Mouse (Mus musculus) neural tube, embryonic 15.5 days (tissue): ENCODE measurements around the gene Nrn1l. TPM values are rescaled to one million over a fixed set of nuclear protein-coding genes. Genes with fewer than 3 reads are reported as not detected.

ENCODE experiments used
- ATAC-seq: fragments of 200-750 bp; cut with Nextera tagmentation; 2 replicates; pipeline ENCODE4 v1.8.0; 2017; ENCODE audit warnings: mild to moderate bottlenecking, moderate TSS enrichment, moderate library complexity; ENCODE audit not compliant: low FRiP score
- H3K27ac ChIP-seq: fragments of 300-500 bp; sonication (generic); replicated peaks from 2 replicates; pipeline ENCODE4 v1.5.1; 2015; ENCODE audit warnings: mild to moderate bottlenecking, inconsistent platforms
- H3K27me3 ChIP-seq: fragments of 300-500 bp; sonication (generic); replicated peaks from 2 replicates; pipeline ENCODE4 v1.6.1; 2015; ENCODE audit warnings: inconsistent platforms
- H3K36me3 ChIP-seq: fragments of 300-500 bp; sonication (generic); 2 replicates; pipeline ENCODE4 v1.6.1; 2015; ENCODE audit warnings: inconsistent platforms
- H3K4me1 ChIP-seq: fragments of 300-500 bp; sonication (generic); 2 replicates; pipeline ENCODE4 v1.6.1; 2015; ENCODE audit warnings: inconsistent platforms
- H3K4me2 ChIP-seq: fragments of 300-500 bp; sonication (generic); 2 replicates; pipeline ENCODE4 v1.6.1; 2015; ENCODE audit warnings: inconsistent platforms, mild to moderate bottlenecking, moderate library complexity
- H3K4me3 ChIP-seq: fragments of 300-500 bp; sonication (generic); replicated peaks from 2 replicates; pipeline ENCODE4 v1.5.1; 2015; ENCODE audit warnings: mild to moderate bottlenecking, inconsistent platforms
- H3K9ac ChIP-seq: fragments of 300-500 bp; sonication (generic); replicated peaks from 2 replicates; pipeline ENCODE4 v1.6.1; 2015; ENCODE audit warnings: mild to moderate bottlenecking, inconsistent platforms
- H3K9me3 ChIP-seq: fragments of 300-500 bp; sonication (generic); replicated peaks from 2 replicates; pipeline ENCODE4 v1.6.1; 2016; ENCODE audit warnings: inconsistent platforms
- WGBS: fragments of 180-500 bp; shearing (Covaris S2); methylation state at CpG from one replicate; pipeline ENCODE4 v1.1.7; 2015; ENCODE audit warnings: mixed read lengths; 5-methylcytosine and 5-hydroxymethylcytosine counted together
- polyA plus RNA-seq: library from polyadenylated mRNA; unstranded; fragments of >200 nt; fragmentation: Nextera tagmentation; extraction: Ambion mirVana; gene quantifications from 2 replicates; pipeline ENCODE4 v1.2.1, GENCODE M21; 2015

Nrn1l gene
- polyA plus RNA-seq, 1 experiment from 2014 or later = 1.4 TPM

DNA sequence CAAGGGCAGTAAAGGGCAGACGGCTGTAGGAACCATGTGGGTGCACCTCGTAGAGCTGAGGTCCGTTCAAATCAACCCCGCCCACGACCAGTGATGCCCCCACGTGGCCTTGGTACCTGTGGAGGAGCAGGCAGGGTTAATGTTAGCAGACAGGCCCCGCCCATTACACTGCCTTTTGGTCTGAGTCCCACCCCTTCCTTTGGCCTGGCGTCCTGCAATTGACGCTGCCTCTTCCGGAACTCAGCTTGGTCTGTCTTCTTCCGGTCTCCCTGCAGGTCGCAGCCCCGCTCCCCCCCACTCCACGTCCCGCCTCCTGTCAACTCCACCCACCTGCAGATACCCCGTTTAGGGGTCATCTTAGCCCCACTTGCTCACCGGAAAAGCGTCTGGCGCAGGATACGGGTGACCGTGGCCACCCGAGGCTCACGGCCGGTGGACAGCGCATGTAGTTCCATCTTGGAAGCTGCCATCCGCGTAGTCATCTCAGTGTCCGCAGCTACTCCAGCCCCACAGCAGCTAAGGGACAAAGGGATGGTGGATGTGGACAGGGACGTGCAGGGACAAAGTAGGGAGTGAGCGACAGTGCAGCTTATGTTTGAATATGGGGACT, 43.6 kb downstream of the Nrn1l start:
- Histone ChIP-seq H3K9ac (peak overlapping the region; percentile 82), H3K4me3 (peak overlapping the region; percentile 77), H3K4me1 (peaks cover 26% of the 10 kb centered on the region), H3K27ac (peak overlapping the region; percentile 94), H3K36me3 (0 out of 2 replicates have a peak, but pooled peaks cover 7% of the 10 kb centered on the region), H3K9me3 (no peaks in the 10 kb centered on the region), H3K27me3 (no peaks in the 10 kb centered on the region), H3K4me2 (peak overlapping the region; percentile 94)
- WGBS = under 1% methylated on average over 30 of the region's 30 CpGs
- peak; percentile 91 for ATAC-seq

DNA sequence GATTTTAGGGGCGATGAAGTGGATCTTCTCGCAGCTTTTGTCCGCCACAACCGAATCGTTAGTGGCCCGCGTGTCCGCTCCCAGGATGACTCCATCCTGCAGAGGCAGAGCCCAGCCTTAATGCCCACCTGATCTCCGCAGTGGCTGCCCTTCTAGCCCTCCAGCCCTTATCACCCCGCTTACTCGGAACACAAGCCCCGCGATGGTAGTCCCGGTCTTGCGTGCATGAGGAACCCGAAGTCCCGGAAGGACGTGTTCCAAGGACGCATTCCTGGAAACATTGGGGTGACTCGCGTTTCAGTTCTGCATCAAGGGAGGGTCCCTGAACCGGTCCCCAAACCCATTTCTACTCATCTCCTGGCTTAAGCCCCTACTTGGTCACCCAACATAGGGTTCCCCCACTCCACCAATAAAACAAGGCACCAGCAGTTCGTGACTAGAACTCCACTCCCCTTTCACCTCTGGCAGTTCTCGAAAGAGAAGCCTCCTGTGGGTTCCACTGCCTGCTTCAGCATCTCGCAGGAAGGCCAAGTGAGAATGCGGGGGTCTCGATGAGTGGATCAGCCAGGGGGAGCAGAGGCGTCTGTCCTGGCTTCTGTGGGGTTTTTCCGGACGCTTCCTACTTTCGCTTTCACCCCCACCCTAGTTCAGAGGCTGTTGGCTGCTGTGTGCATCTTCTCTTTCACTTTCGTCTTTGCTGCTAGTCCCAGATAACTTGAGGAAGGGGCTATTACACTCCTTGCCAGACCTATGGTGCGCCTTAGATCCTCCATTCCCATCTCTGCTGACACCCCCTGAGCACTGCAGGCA, 44.3 kb downstream of the Nrn1l start:
- Histone ChIP-seq H3K27me3 (no peaks in the 10 kb centered on the region), H3K9ac (peak overlapping the region; percentile 82)

DNA sequence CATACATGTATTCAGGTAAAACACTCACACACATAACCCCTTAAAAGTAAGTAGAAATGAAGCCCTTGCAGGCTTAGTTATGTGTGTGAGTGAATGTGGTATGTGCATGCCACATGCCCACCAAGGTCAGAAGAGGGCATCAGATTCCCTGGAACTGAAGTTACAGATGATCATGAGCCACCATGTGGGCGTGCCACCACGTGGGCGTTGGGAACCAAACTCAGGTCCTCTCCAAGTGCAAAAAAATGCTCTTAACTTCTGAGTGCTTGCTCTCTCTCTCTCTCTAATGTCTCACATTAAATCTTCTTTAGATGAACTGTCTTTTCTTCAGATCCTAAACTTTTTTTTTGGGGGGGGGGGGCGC, 44.9 kb downstream of the Nrn1l start, which contains the start of gene Psmb10:
Gene Psmb10, minus strand, starts transcription at position 139 of the 364 bp plus-strand sequence.
- Histone ChIP-seq H3K4me1 (peaks cover 26% of the 10 kb centered on the region), H3K9ac (peak within 1 kb of the TSS; percentile 82), H3K4me3 (peak within 1 kb of the TSS; percentile 77), H3K4me2 (peak within 1 kb of the TSS; percentile 94), H3K27me3 (no peaks in the 10 kb centered on the region), H3K9me3 (no peaks in the 10 kb centered on the region), H3K36me3 (no peaks in the 10 kb centered on the region), H3K27ac (peak within 1 kb of the TSS; percentile 94)
- no peak for ATAC-seq
- WGBS = 37% methylated on average over 4 of the region's 4 CpGs

More for the DNA sequence above, 44.3 kb downstream of the Nrn1l start:
- Histone ChIP-seq H3K9me3 (no peaks in the 10 kb centered on the region), H3K27ac (peak overlapping the region; percentile 94), H3K36me3 (0 out of 2 replicates have a peak, but pooled peaks cover under 1% of the 10 kb centered on the region), H3K4me2 (peak overlapping the region; percentile 94), H3K4me3 (peak overlapping the region; percentile 77), H3K4me1 (peaks cover 26% of the 10 kb centered on the region)
- peak; percentile 63 for ATAC-seq
- 1% methylated on average over 33 of the region's 33 CpGs for WGBS

DNA sequence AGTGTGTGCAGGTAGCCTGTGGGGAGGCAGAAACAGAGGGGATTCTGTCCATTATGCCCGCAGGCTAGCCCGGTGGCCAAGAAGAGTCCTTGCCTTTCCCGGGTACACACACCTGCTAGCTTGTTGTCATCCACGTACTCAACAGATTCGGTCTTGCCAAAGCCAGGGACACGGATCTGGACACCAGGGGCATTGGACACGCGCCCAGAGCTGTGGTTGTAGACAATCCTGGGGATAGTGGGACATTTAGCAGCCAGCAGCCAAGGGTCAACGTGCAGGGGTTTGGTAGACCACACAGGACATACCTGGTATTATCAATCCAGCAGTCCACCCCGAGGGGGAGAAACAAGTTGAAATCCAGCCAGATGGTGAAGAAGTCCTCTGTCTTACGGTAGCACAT, 48.7 kb downstream of the Nrn1l start:
- no peaks in the 10 kb centered on the region for H3K9me3 ChIP-seq
- no peak overlapping the region for H3K27ac ChIP-seq
- ATAC-seq = no peak
- WGBS = 91% methylated on average over 11 of the region's 11 CpGs
- H3K36me3 ChIP-seq = no peaks in the 10 kb centered on the region
- H3K4me3 ChIP-seq = no peak overlapping the region
- no peaks in the 10 kb centered on the region for H3K27me3 ChIP-seq
- no peak overlapping the region for H3K4me2 ChIP-seq
- H3K9ac ChIP-seq = no peak overlapping the region
- peaks cover 11% of the 10 kb centered on the region; the same call in 1 of the 2 replicates for H3K4me1 ChIP-seq

DNA sequence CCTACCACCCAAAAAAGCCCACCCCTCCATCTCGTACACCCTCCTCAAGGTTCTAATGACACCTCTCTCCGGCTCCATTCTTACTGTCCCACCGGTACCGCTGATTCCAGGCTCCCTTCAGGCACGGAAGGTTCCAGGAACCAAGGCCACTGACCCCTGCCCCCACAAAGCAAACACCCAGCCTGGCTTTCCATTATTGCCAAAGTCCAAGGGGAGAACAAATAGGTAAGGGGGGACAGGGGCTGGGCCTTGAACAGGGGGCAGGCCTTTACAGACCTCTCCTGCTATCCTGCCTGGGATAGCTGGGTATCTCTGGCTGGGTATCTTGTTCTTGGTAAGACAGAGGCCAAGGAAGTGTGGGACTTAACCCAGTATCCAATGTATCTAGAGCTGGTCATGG, 49.2 kb downstream of the Nrn1l start:
- Histone ChIP-seq H3K9ac (no peak overlapping the region), H3K27ac (no peak overlapping the region), H3K36me3 (no peaks in the 10 kb centered on the region), H3K27me3 (no peaks in the 10 kb centered on the region), H3K9me3 (no peaks in the 10 kb centered on the region), H3K4me2 (no peak overlapping the region), H3K4me3 (no peak overlapping the region), H3K4me1 (peaks cover 11% of the 10 kb centered on the region; the same call in 1 of the 2 replicates)
- WGBS = 91% methylated on average over 5 of the region's 5 CpGs
- no peak for ATAC-seq

DNA sequence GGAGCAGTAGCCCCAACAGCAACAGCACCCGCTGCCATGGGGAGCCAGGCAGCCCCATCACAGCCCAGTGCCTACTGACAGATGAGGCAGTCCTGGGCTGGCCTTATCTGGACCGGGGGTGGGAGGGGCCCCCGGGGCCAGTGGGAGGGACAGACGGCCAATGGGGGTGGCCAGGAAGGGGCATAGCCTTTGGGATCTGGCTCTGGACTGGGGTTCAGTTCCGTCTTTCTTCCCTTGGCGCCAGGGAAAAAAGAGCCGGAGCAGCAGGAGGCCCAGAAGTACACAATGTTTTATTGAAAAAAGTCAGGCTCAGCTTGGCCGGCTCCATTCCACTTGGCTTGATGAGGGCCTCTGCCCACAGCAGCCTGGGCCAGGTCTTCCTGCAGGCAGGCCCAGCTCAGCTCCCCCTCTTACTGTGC, 50.0 kb downstream of the Nrn1l start, which contains the start of gene Lcat:
Gene Lcat, minus strand, starts transcription at position 62 of the 419 bp plus-strand sequence.
- Histone ChIP-seq H3K4me3 (no peak within 1 kb of the TSS), H3K27ac (0 out of 2 replicates have a peak within 1 kb of the TSS, but pooled peaks have one; percentile 23), H3K9me3 (no peaks in the 10 kb centered on the region), H3K4me1 (peaks cover 4% of the 10 kb centered on the region; the same call in 1 of the 2 replicates), H3K9ac (no peak within 1 kb of the TSS), H3K36me3 (no peaks in the 10 kb centered on the region), H3K4me2 (no peak within 1 kb of the TSS), H3K27me3 (no peaks in the 10 kb centered on the region)
- peak; percentile 64; the same call in 1 of the 2 replicates for ATAC-seq
- WGBS = 67% methylated on average over 7 of the region's 8 CpGs

Other genes starting within 250 kb of the Nrn1l start
- gene Carmil2, start 207.3 kb upstream of the Nrn1l start, polyA plus RNA-seq = 21.5 and 28.5 TPM in 2 replicates
- gene Acd, start 192.5 kb upstream of the Nrn1l start, polyA plus RNA-seq = 81.1 and 89.4 TPM in 2 replicates
- gene Pard6a, start 192.4 kb upstream of the Nrn1l start, polyA plus RNA-seq = 47.9 and 59.6 TPM in 2 replicates
- 0.22 and 0.35 TPM in 2 replicates for gene 4933405L10Rik, start 185.9 kb upstream of the Nrn1l start, polyA plus RNA-seq
- gene Enkd1, start 185.4 kb upstream of the Nrn1l start, polyA plus RNA-seq = 13.9 and 16.2 TPM in 2 replicates
- gene Gfod2, start 134.9 kb upstream of the Nrn1l start, polyA plus RNA-seq = 60.5 and 73.8 TPM in 2 replicates
- gene Ranbp10, start 66.2 kb upstream of the Nrn1l start, polyA plus RNA-seq = 9.9 and 10.4 TPM in 2 replicates
- gene Tsnaxip1, start 65.8 kb upstream of the Nrn1l start, polyA plus RNA-seq = 0.28 and 0.47 TPM in 2 replicates
- 47.5 and 49.3 TPM in 2 replicates for gene Cenpt, start 40.3 kb upstream of the Nrn1l start, polyA plus RNA-seq
- 55.8 and 58.3 TPM in 2 replicates for gene Thap11, start 38.4 kb upstream of the Nrn1l start, polyA plus RNA-seq
- 145 and 174 TPM in 2 replicates for gene Nutf2, start 33.0 kb upstream of the Nrn1l start, polyA plus RNA-seq
- 45.3 and 46.5 TPM in 2 replicates for gene Edc4, start 12.7 kb upstream of the Nrn1l start, polyA plus RNA-seq
- gene Pskh1, start 6.9 kb downstream of the Nrn1l start, polyA plus RNA-seq = 9.3 and 14.9 TPM in 2 replicates
- gene Ctrl, start 40.3 kb downstream of the Nrn1l start, polyA plus RNA-seq = 3.2 and 3.5 TPM in 2 replicates
- 86.8 and 142 TPM in 2 replicates for gene Psmb10, start 44.9 kb downstream of the Nrn1l start, polyA plus RNA-seq
- 3.1 and 3.3 TPM in 2 replicates for gene Lcat, start 49.8 kb downstream of the Nrn1l start, polyA plus RNA-seq
- gene Slc12a4, start 72.5 kb downstream of the Nrn1l start, polyA plus RNA-seq = 10.8 and 14.1 TPM in 2 replicates
- gene Dpep3, start 85.9 kb downstream of the Nrn1l start, polyA plus RNA-seq = not detected in 2 replicates
- gene Dus2, start 97.8 kb downstream of the Nrn1l start, polyA plus RNA-seq = 27.8 and 30.6 TPM in 2 replicates
- 0.14 TPM in 1 of 2 replicates, not detected in the other for gene Dpep2nb, start 112.4 kb downstream of the Nrn1l start, polyA plus RNA-seq
- gene Ddx28, start 118.3 kb downstream of the Nrn1l start, polyA plus RNA-seq = 20.8 and 20.9 TPM in 2 replicates
- gene Nfatc3, start 165.3 kb downstream of the Nrn1l start, polyA plus RNA-seq = 3.5 and 4.4 TPM in 2 replicates
- gene Esrp2, start 243.4 kb downstream of the Nrn1l start, polyA plus RNA-seq = 0.17 and 4.5 TPM in 2 replicates